Mouse (Mus musculus) heart, embryonic 16.5 days (tissue): ENCODE measurements at regions not wholly inside any gene's neighbourhood (a gene's known extent, or its start where the extent isn't known, plus 50 kb on each side); places are given as distances from the start of the nearest gene placed in this dataset.

Experiments
- ATAC-seq: fragments of 200-750 bp; cut with Nextera tagmentation; replicated peaks from 2 replicates; pipeline ENCODE4 v1.8.0; 2017; ENCODE audit warnings: moderate number of reproducible peaks; ENCODE audit not compliant: insufficient read depth, low FRiP score; ENCODE audit errors: extremely low read depth
- H3K27ac ChIP-seq: fragments of 300-500 bp; sonication (generic); 2 replicates; pipeline ENCODE4 v1.5.1; 2014; ENCODE audit warnings: mild to moderate bottlenecking, low read length, control low read depth, moderate library complexity
- H3K27me3 ChIP-seq: fragments of 300-500 bp; sonication (generic); 2 replicates; pipeline ENCODE4 v1.6.1; 2014; ENCODE audit warnings: low read length, mixed read lengths; ENCODE audit not compliant: control insufficient read depth, insufficient read depth
- H3K36me3 ChIP-seq: fragments of 300-500 bp; sonication (generic); 2 replicates; pipeline ENCODE4 v1.6.1; 2014; ENCODE audit not compliant: control insufficient read depth, insufficient read depth
- H3K4me1 ChIP-seq: fragments of 300-500 bp; sonication (generic); 2 replicates; pipeline ENCODE4 v1.6.1; 2014; ENCODE audit warnings: low read length, mixed read lengths; ENCODE audit not compliant: control insufficient read depth, insufficient read depth
- H3K4me2 ChIP-seq: fragments of 300-500 bp; sonication (generic); 2 replicates; pipeline ENCODE4 v1.6.1; 2014; ENCODE audit warnings: low read depth, mild to moderate bottlenecking, control low read depth, low read length
- H3K4me3 ChIP-seq: fragments of 300-500 bp; sonication (generic); 2 replicates; pipeline ENCODE4 v1.5.1; 2014; ENCODE audit warnings: mild to moderate bottlenecking, control low read depth, low read length
- H3K9ac ChIP-seq: fragments of 300-500 bp; sonication (generic); 2 replicates; pipeline ENCODE4 v1.6.1; 2014; ENCODE audit warnings: low read length, control low read depth
- H3K9me3 ChIP-seq: fragments of 300-500 bp; sonication (generic); replicated peaks from 2 replicates; pipeline ENCODE4 v1.6.1; 2016; ENCODE audit warnings: low read length; ENCODE audit not compliant: control insufficient read depth
- WGBS: fragments of 180-500 bp; shearing (Covaris S2); extraction: QIAGEN DNeasy Blood & Tissue Kit; methylation state at CpG from one replicate; pipeline ENCODE4 v1.1.7; 2014; 5-methylcytosine and 5-hydroxymethylcytosine counted together

GRCm38 (mm10) chr6:143660837-143661236, 493.8 kb downstream of the Etnk1 start:
- Histone ChIP-seq H3K36me3 (no peaks in the 10 kb centered on the region), H3K27me3 (no peaks in the 10 kb centered on the region), H3K9ac (no peak overlapping the region), H3K4me2 (no peak overlapping the region), H3K4me1 (no peaks in the 10 kb centered on the region), H3K4me3 (no peak overlapping the region), H3K27ac (no peak overlapping the region), H3K9me3 (no peaks in the 10 kb centered on the region)
- WGBS, result 34% methylated on average over 3 of the region's 3 CpGs
- ATAC-seq, result no peak

GRCm38 (mm10) chr6:143663306-143663705, 496.3 kb downstream of the Etnk1 start:
- ATAC-seq, result no peak
- Histone ChIP-seq H3K9ac (no peak overlapping the region), H3K4me3 (no peak overlapping the region), H3K36me3 (no peaks in the 10 kb centered on the region), H3K4me1 (no peaks in the 10 kb centered on the region), H3K27ac (no peak overlapping the region), H3K4me2 (no peak overlapping the region), H3K27me3 (no peaks in the 10 kb centered on the region), H3K9me3 (no peaks in the 10 kb centered on the region)
- WGBS, result 81% methylated on average over 7 of the region's 7 CpGs

GRCm38 (mm10) chr6:143665374-143665773, 498.4 kb downstream of the Etnk1 start:
- Histone ChIP-seq H3K27me3 (no peaks in the 10 kb centered on the region), H3K36me3 (no peaks in the 10 kb centered on the region), H3K27ac (no peak overlapping the region), H3K4me3 (no peak overlapping the region), H3K9ac (no peak overlapping the region), H3K4me2 (no peak overlapping the region), H3K9me3 (no peaks in the 10 kb centered on the region), H3K4me1 (no peaks in the 10 kb centered on the region)
- WGBS, result 79% methylated on average over 12 of the region's 12 CpGs
- ATAC-seq, result no peak

- no peaks in the 10 kb centered on the region for H3K4me1 ChIP-seq
- no peaks in the 10 kb centered on the region for H3K36me3 ChIP-seq
- H3K27ac ChIP-seq, result no peak overlapping the region
- no peak overlapping the region for H3K4me2 ChIP-seq
- H3K9ac ChIP-seq, result no peak overlapping the region
- no peak overlapping the region for H3K4me3 ChIP-seq
- no peak for ATAC-seq
- 51% methylated on average over 4 of the region's 4 CpGs for WGBS
- H3K27me3 ChIP-seq, result no peaks in the 10 kb centered on the region
- H3K9me3 ChIP-seq, result no peaks in the 10 kb centered on the region
Measured at GRCm38 (mm10) chr6:143668551-143668950, 501.5 kb downstream of the Etnk1 start.

GRCm38 (mm10) chr6:143669446-143670130, 502.6 kb downstream of the Etnk1 start:
- ATAC-seq, result no peak
- no peak overlapping the region for H3K4me3 ChIP-seq
- H3K9me3 ChIP-seq, result no peaks in the 10 kb centered on the region
- H3K9ac ChIP-seq, result no peak overlapping the region
- H3K27ac ChIP-seq, result no peak overlapping the region
- no peaks in the 10 kb centered on the region for H3K4me1 ChIP-seq
- H3K4me2 ChIP-seq, result no peak overlapping the region
- no peaks in the 10 kb centered on the region for H3K27me3 ChIP-seq
- WGBS, result 66% methylated on average over 3 of the region's 3 CpGs
- H3K36me3 ChIP-seq, result no peaks in the 10 kb centered on the region

- Histone ChIP-seq H3K36me3 (no peaks in the 10 kb centered on the region), H3K9me3 (no peaks in the 10 kb centered on the region), H3K9ac (no peak overlapping the region), H3K27ac (no peak overlapping the region), H3K27me3 (no peaks in the 10 kb centered on the region), H3K4me1 (no peaks in the 10 kb centered on the region), H3K4me2 (no peak overlapping the region), H3K4me3 (no peak overlapping the region)
- 90% methylated on average over 9 of the region's 9 CpGs for WGBS
- ATAC-seq, result no peak
Measured at GRCm38 (mm10) chr6:143690131-143690530, 523.1 kb downstream of the Etnk1 start.

- no peak overlapping the region for H3K4me3 ChIP-seq
- WGBS, result 48% methylated on average over 6 of the region's 6 CpGs
- no peak overlapping the region for H3K27ac ChIP-seq
- H3K9ac ChIP-seq, result no peak overlapping the region
- ATAC-seq, result no peak
- no peaks in the 10 kb centered on the region for H3K27me3 ChIP-seq
- no peaks in the 10 kb centered on the region for H3K36me3 ChIP-seq
- no peaks in the 10 kb centered on the region for H3K9me3 ChIP-seq
- no peak overlapping the region for H3K4me2 ChIP-seq
- no peaks in the 10 kb centered on the region for H3K4me1 ChIP-seq
Measured at GRCm38 (mm10) chr6:143690866-143691265, 523.8 kb downstream of the Etnk1 start.

GRCm38 (mm10) chr6:143697997-143698396, 531.0 kb downstream of the Etnk1 start:
- H3K4me1 ChIP-seq, result no peaks in the 10 kb centered on the region
- 71% methylated on average over 6 of the region's 6 CpGs for WGBS
- H3K4me3 ChIP-seq, result no peak overlapping the region

GRCm38 (mm10) chr6:143703984-143704383, 537.0 kb downstream of the Etnk1 start:
- no peaks in the 10 kb centered on the region for H3K4me1 ChIP-seq
- H3K4me3 ChIP-seq, result no peak overlapping the region
- ATAC-seq, result no peak
- no peak overlapping the region for H3K4me2 ChIP-seq
- H3K9ac ChIP-seq, result no peak overlapping the region
- no peaks in the 10 kb centered on the region for H3K36me3 ChIP-seq
- H3K27ac ChIP-seq, result no peak overlapping the region
- 82% methylated on average over 8 of the region's 8 CpGs for WGBS
- H3K9me3 ChIP-seq, result no peaks in the 10 kb centered on the region
- no peaks in the 10 kb centered on the region for H3K27me3 ChIP-seq

More at GRCm38 (mm10) chr6:143697997-143698396, 531.0 kb downstream of the Etnk1 start:
- Histone ChIP-seq H3K9me3 (no peaks in the 10 kb centered on the region), H3K9ac (no peak overlapping the region), H3K4me2 (no peak overlapping the region), H3K27me3 (no peaks in the 10 kb centered on the region), H3K36me3 (no peaks in the 10 kb centered on the region), H3K27ac (no peak overlapping the region)
- no peak for ATAC-seq
